Comparison of ENCODE assay signal across 8 mouse cellular contexts in the genomic region with DNA sequence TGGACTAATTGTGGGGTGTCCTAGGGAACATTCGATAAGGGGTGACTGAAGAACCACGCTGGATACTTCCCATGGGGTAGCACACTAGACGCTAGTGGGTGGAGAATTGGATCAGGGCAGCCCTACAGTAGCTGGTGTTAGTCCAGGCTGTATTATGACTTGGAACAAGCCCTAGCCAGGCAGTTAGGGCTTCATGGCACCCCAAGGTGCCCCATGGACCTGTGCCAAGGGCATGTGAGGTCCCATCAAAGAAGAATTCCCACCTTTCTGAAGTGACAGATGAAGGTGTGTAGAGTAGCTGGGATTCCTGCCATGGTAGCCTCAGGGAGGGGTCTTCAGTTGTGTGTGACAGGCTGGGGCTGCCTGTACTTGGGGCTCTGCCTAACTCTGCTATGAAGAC. TPM values are rescaled to one million over a fixed set of nuclear protein-coding genes. Genes with fewer than 3 reads are reported as not detected.
A peak's percentile ranks its signal among the peaks of the same experiment; 100 is the strongest.
DNase-seq lines count a peak whose midpoint lies in the region; ATAC-seq and TF ChIP-seq lines count a peak whose summit lies in the region.

No protein-coding gene starts in this region.

- H3K4me3 ChIP-seq in kidney, postnatal 0 days (replicated peaks; ENCODE audit: low read depth, low read length) = peak overlapping the region; percentile 53
- H3K4me3 ChIP-seq in embryonic facial prominence, embryonic 12.5 days = peak overlapping the region; percentile 45
- peak overlapping the region; percentile 47 for H3K4me3 ChIP-seq in intestine, embryonic 14.5 days (ENCODE audit: low read depth, low read length)
- peak overlapping the region; percentile 34 for H3K4me3 ChIP-seq in myocyte

- no peak for TF ChIP-seq CTCF in kidney, postnatal 0 days (IDR thresholded peaks at IDR 0.05; ENCODE audit: low read depth)

- no peaks in the 10 kb centered on the region for H3K36me3 ChIP-seq in kidney, postnatal 0 days (ENCODE audit: insufficient read depth, low read length)
- no peaks in the 10 kb centered on the region for H3K36me3 ChIP-seq in embryonic facial prominence, embryonic 12.5 days
- H3K36me3 ChIP-seq in intestine, embryonic 14.5 days (ENCODE audit: control insufficient read depth, insufficient read depth, low read length) = no peaks in the 10 kb centered on the region
- H3K36me3 ChIP-seq in myocyte (ENCODE audit: control insufficient read depth, insufficient read depth) = no peaks in the 10 kb centered on the region

- no peaks in the 10 kb centered on the region for H3K9me3 ChIP-seq in kidney, postnatal 0 days (replicated peaks; ENCODE audit: low read length)
- no peaks in the 10 kb centered on the region for H3K9me3 ChIP-seq in embryonic facial prominence, embryonic 12.5 days
- no peaks in the 10 kb centered on the region for H3K9me3 ChIP-seq in intestine, embryonic 14.5 days (ENCODE audit: control insufficient read depth, low read length)

- no peak overlapping the region for H3K27ac ChIP-seq in kidney, postnatal 0 days
- no peak overlapping the region for H3K27ac ChIP-seq in embryonic facial prominence, embryonic 12.5 days
- no peak overlapping the region for H3K27ac ChIP-seq in intestine, embryonic 14.5 days (ENCODE audit: low read depth)

- DNase-seq in kidney, postnatal 0 days (ENCODE audit: low spot score) = no peak
- no peak for DNase-seq in kidney, postnatal 4 days
- DNase-seq in intestine, embryonic 14.5 days (ENCODE audit: low spot score) = no peak
- no peak for DNase-seq in layer of hippocampus, adult 9-10 months (ENCODE audit: low spot score)
- DNase-seq in embryo, embryonic 9.5 days (ENCODE audit: extremely low spot score) = no peak

- H3K9ac ChIP-seq in kidney, postnatal 0 days (ENCODE audit: low read depth, low read length) = no peak overlapping the region
- no peak overlapping the region for H3K9ac ChIP-seq in embryonic facial prominence, embryonic 12.5 days
- no peak overlapping the region for H3K9ac ChIP-seq in intestine, embryonic 14.5 days (ENCODE audit: low read length)

- H3K4me2 ChIP-seq in kidney, postnatal 0 days (ENCODE audit: low read length) = peak overlapping the region; percentile 86
- H3K4me2 ChIP-seq in embryonic facial prominence, embryonic 12.5 days (replicated peaks) = peak overlapping the region; percentile 93
- peak overlapping the region; percentile 89 for H3K4me2 ChIP-seq in intestine, embryonic 14.5 days (ENCODE audit: low read length)
- H3K4me2 ChIP-seq in myocyte (ENCODE audit: low read depth) = peak overlapping the region; percentile 95

- peaks cover 22% of the 10 kb centered on the region for H3K27me3 ChIP-seq in kidney, postnatal 0 days (ENCODE audit: insufficient read depth, low read length)
- H3K27me3 ChIP-seq in embryonic facial prominence, embryonic 12.5 days = peaks cover 55% of the 10 kb centered on the region
- peaks cover 58% of the 10 kb centered on the region for H3K27me3 ChIP-seq in intestine, embryonic 14.5 days (replicated peaks; ENCODE audit: control insufficient read depth, insufficient read depth, low read length)
- no peaks in the 10 kb centered on the region for H3K27me3 ChIP-seq in myocyte (ENCODE audit: control insufficient read depth, insufficient read depth, insufficient read length)

- H3K79me2 ChIP-seq in myocyte (ENCODE audit: control insufficient read depth, insufficient read depth) = no peaks in the 10 kb centered on the region

- no peak for TF ChIP-seq POLR2A in myocyte (IDR thresholded peaks at IDR 0.05; ENCODE audit: insufficient read length, low read depth)

- ATAC-seq in kidney, postnatal 0 days (replicated peaks; ENCODE audit: low FRiP score, low read depth) = no peak
- ATAC-seq in embryonic facial prominence, embryonic 12.5 days (ENCODE audit: insufficient number of reproducible peaks, insufficient read depth, low FRiP score, low TSS enrichment) = no peak
- no peak for ATAC-seq in intestine, embryonic 14.5 days (replicated peaks; ENCODE audit: low FRiP score, low TSS enrichment, low read depth)
- no peak for ATAC-seq in megakaryocyte progenitor cell, adult 5-6 weeks (replicated peaks; ENCODE audit: poor library complexity)

- peak overlapping the region; percentile 83 for H3ac ChIP-seq in myocyte (ENCODE audit: control insufficient read depth, insufficient read length)

- 34% methylated on average over 3 of the region's 3 CpGs for WGBS in kidney, postnatal 0 days
- WGBS in embryonic facial prominence, embryonic 12.5 days = 38% methylated on average over 3 of the region's 3 CpGs
- 23% methylated on average over 3 of the region's 3 CpGs for WGBS in intestine, embryonic 14.5 days

- H3K4me1 ChIP-seq in kidney, postnatal 0 days (replicated peaks; ENCODE audit: insufficient read depth, low read length) = peaks cover 20% of the 10 kb centered on the region; the same call in 1 of the 2 replicates
- H3K4me1 ChIP-seq in embryonic facial prominence, embryonic 12.5 days = peaks cover 48% of the 10 kb centered on the region
- H3K4me1 ChIP-seq in intestine, embryonic 14.5 days (replicated peaks; ENCODE audit: control insufficient read depth, insufficient read depth, low read length) = peaks cover 33% of the 10 kb centered on the region

TF ChIP-seq in myocyte, 11 proteins besides CTCF, POLR2A, EP300 and RAD21:
- TF ChIP-seq USF1 (IDR thresholded peaks at IDR 0.05; ENCODE audit: low read depth) (no peak), SRF (IDR thresholded peaks at IDR 0.05; ENCODE audit: control insufficient read depth, insufficient read length, low read depth) (no peak), TCF3 (IDR thresholded peaks at IDR 0.05; ENCODE audit: insufficient read length, low read depth) (no peak), POLR2AphosphoS2 (IDR thresholded peaks at IDR 0.05; ENCODE audit: insufficient read length, low read depth) (no peak), E2F4 (IDR thresholded peaks at IDR 0.05; ENCODE audit: insufficient read depth) (no peak), MAX (IDR thresholded peaks at IDR 0.05; ENCODE audit: low read depth) (no peak), MYOG (IDR thresholded peaks at IDR 0.05; ENCODE audit: control insufficient read depth in 1 of 3, insufficient read depth in 1 of 3, insufficient read length in 2 of 3, low read depth in 2 of 3) (no peak), CEBPB (IDR thresholded peaks at IDR 0.05; ENCODE audit: insufficient read depth, poor library complexity, severe bottlenecking) (no peak), MYOD1 (IDR thresholded peaks at IDR 0.05; ENCODE audit: control insufficient read depth in 1 of 3, insufficient read length in 2 of 3, low read depth in 2 of 3) (no peak), REST (IDR thresholded peaks at IDR 0.05; ENCODE audit: insufficient read depth, insufficient read length) (no peak)
TF ChIP-seq in myocyte: peak in this region for 0.

RNA-seq across cellular contexts. Expression of a gene that starts 1.0 kb away (rescaled TPM):
- polyA plus RNA-seq in kidney, postnatal 0 days (2015; fragmentation: Nextera tagmentation; extraction: Ambion mirVana) = 8.2 and 8.3 TPM in 2 replicates
- polyA plus RNA-seq in embryonic facial prominence, embryonic 12.5 days (2016; fragmentation: Nextera tagmentation; extraction: Ambion mirVana) = 5.6 and 7.2 TPM in 2 replicates
- polyA plus RNA-seq in intestine, embryonic 14.5 days (2014; fragmentation: Nextera tagmentation; extraction: Ambion mirVana) = 6.7 and 7.0 TPM in 2 replicates
- polyA plus RNA-seq in myocyte (2012; fragmentation: generic; extraction: Trizol) = 3.6 TPM
- total RNA-seq in megakaryocyte progenitor cell, adult 5-6 weeks (2015) = 11.8 and 15.2 TPM in 2 replicates
- total RNA-seq in megakaryocyte progenitor cell, adult 5-6 weeks (2017) = 4.0 and 5.0 TPM in 2 replicates

RNA-seq across cellular contexts. Expression of a gene that starts 16.7 kb away (rescaled TPM):
- polyA plus RNA-seq in kidney, postnatal 0 days (2015; fragmentation: Nextera tagmentation; extraction: Ambion mirVana) = 256 and 271 TPM in 2 replicates
- 335 and 342 TPM in 2 replicates for polyA plus RNA-seq in embryonic facial prominence, embryonic 12.5 days (2016; fragmentation: Nextera tagmentation; extraction: Ambion mirVana)
- 307 and 327 TPM in 2 replicates for polyA plus RNA-seq in intestine, embryonic 14.5 days (2014; fragmentation: Nextera tagmentation; extraction: Ambion mirVana)
- polyA plus RNA-seq in myocyte (2012; fragmentation: generic; extraction: Trizol) = 288 TPM
- 69.7 and 72.1 TPM in 2 replicates for total RNA-seq in megakaryocyte progenitor cell, adult 5-6 weeks (2015)
- 283 and 351 TPM in 2 replicates for total RNA-seq in megakaryocyte progenitor cell, adult 5-6 weeks (2017)

RNA-seq across cellular contexts. Expression of a gene that starts 35.5 kb away (rescaled TPM):
- 8.6 and 9.4 TPM in 2 replicates for polyA plus RNA-seq in kidney, postnatal 0 days (2015; fragmentation: Nextera tagmentation; extraction: Ambion mirVana)
- polyA plus RNA-seq in embryonic facial prominence, embryonic 12.5 days (2016; fragmentation: Nextera tagmentation; extraction: Ambion mirVana) = 13.9 and 17.4 TPM in 2 replicates
- polyA plus RNA-seq in intestine, embryonic 14.5 days (2014; fragmentation: Nextera tagmentation; extraction: Ambion mirVana) = 11.7 and 12.1 TPM in 2 replicates
- polyA plus RNA-seq in myocyte (2012; fragmentation: generic; extraction: Trizol) = 11.4 TPM
- 12.0 and 12.5 TPM in 2 replicates for total RNA-seq in megakaryocyte progenitor cell, adult 5-6 weeks (2015)
- total RNA-seq in megakaryocyte progenitor cell, adult 5-6 weeks (2017) = 16.7 and 17.9 TPM in 2 replicates
